Mouse (Mus musculus) right cerebral cortex, adult 18-20 months (tissue): Measurements from ENCODE around the gene Fam81a.

ENCODE experiments used
- DNase-seq: peaks from one replicate; pipeline ENCODE4 v3.0.0; 2022; ENCODE audit warnings: mixed read lengths

The Fam81a gene

DNA sequence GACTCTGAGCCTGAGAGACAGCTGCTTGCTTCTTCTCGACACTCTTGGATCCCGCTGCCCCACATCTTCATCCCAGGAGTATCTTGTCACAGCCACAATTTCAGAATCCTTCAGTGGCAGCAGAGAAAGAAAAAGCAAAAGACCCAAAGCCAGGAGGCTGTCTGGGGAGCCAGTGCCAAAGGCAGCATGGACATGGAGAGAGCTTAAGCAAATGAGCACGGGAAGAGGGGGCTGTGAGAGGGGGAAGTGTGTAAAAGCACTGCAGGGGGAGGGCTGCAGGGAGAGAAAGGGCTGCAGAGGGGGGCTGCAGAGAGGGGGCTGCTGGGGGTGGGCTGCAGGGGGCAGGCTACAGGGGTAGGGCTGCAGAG is 93.0 kb downstream of the Fam81a start:
- no peak for DNase-seq

DNA sequence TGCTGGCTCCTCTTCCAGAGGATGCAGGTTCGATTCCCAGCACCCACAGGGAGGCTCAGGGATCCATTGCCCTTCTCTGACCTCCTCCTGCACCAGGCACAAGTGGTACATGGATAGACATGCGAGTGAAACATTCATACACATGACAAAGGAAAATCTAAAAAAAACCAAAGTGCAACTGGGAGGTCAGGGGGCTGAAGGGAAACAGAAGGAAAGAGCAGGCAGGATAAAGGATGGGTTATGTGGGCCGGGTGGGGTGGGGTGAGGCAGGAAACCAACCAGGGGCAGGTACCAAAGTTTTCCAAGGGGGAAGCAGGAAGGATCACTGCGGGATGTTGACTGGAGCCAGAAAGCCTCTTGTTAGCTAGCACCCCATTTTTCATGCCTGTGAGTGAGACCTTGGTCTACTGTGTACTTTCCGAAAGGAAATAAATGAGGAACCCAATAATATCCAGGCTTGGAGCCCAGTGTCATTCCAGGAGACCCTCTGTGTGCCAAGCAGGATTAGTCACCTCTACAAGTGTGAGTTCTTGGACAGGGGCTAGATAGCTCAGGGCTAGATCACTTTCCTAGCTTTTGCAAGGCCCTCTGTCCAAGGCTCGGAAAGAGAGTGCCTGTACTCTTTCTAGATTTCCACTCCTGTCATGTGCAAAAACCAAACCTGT is 93.5 kb downstream of the Fam81a start:
- DNase-seq: no peak

DNA sequence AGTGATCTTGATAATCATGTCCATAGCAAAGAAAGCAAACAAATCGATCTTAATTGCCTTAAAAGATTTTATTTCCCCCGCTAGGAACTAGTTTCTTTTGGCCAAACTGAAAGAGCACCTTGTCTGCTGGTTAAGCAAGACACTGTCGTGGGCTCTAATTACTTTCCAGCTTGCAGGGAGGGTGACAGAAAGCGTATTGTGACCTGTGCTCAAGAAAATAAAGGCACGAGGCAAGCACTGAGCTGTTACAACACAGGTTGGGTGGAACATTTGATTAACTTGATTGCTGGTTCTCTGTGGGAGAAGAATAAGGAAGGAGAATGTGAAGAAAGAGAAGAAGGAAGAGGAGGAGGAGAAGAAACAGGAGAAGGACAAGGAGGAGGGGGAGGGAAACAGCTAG is 94.1 kb downstream of the Fam81a start:
- no peak for DNase-seq

DNA sequence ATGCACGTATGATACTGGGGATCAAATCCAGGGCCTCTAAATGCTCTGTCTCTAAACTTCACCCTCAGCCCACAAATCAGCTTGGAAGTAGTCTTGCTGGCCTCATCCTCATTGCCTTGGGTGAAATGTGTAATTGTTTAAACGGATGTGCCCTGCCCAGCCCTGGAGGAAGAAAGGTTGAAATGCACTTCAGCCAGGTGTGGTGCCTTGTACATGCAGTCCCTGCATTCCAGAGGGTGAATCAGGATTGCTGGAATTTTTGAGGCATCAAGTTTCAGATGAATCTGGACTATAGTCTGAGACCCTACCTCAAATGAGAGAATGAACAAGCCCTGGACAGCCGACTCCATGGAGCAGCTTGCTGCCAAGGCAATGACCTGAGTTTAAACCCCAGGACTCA is 94.5 kb downstream of the Fam81a start:
- DNase-seq: no peak

DNA sequence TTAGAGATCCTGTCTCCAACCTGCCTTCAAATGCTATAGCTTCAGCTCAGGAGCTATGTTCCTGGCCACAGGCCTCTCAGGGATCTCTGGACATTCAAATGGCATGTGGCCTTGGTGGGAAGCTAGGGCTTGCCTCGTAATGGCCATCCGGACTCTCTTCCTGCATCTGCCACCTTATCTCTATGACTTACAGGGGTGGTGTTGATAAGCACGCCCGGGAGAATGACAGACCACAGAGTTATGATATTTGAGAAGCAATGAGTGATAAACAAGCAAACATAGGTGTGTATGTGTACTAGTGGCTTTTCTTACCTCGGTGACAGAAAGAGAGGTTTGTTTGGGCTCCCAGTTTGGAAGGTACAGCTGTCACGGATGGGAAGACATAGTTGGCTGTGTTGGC is 96.1 kb downstream of the Fam81a start:
- no peak for DNase-seq

DNA sequence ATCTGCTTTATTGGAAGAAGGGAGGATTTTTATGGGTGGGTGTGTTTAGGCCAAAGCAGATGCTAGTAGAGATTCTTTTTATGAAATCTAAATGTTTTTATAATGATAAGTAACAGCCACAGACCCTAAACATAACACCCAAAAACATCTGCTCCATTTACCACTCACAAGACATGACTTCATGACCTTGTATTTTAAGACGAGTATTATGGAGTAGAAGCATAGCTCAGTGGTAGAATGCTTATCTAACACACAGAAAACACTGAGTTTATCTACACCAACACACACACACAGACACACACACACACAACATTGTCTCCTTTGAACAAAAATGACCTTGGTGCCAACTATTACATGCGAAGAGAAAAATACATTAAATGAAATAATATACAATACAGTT is 97.5 kb downstream of the Fam81a start:
- no peak for DNase-seq

DNA sequence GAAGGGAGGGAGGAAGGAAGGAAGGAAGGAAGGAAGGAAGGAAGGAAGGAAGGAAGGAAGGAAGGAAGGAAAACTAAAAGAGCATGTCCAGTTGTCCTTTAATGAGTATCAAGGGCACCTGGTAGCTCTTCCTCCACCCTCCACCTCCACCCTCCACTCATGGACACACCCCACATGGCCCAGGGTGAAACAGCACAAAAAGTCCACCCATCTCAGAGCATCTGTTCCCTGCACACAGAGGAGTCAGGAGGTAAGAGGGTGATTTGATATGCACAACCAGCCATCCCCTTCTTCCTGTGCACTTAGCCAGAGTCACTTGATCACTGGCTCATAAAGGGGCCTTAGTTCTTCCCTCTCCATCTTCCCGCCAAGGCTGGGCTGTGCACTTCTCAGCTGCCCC is 99.4 kb downstream of the Fam81a start:
- DNase-seq: no peak

DNA sequence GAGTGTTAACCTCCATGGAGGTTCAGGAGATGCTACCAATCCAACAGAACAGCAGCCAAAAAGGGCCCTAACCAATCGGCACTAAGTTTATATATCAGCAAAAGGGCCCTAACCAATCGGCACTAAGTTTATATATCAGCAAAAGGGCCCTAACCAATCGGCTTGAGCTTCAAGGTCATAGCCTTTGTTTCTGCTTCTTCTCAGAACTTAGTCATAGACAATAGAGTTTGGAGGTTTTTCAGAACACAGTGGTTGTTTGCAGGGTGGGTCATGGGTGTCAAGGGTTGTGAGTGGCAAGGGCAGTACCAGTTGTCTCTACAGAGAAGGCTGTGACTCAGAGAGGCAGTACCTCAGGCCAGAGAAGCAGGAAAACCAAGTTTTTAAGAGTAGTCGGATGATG is 100.2 kb downstream of the Fam81a start:
- no peak for DNase-seq

DNA sequence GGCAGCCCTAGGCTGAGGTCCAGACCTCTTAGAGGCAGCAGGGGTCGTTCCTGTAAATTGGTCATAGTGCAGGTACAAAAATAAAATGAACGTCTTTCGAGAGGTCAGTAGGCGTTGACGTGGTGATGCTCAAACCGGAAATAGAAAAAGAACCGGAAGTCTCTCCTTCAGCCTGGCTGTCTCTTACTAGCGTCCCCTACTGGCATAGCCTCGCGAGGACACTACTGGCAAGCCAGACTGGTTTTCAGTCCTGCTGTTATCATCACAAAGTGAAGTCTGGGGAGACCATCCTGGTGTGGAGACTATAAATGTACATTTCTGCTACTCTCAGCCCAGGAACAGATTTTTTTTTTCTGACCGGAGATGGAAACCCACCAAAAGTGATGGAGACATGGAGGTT is 101.8 kb downstream of the Fam81a start:
- no peak for DNase-seq

DNA sequence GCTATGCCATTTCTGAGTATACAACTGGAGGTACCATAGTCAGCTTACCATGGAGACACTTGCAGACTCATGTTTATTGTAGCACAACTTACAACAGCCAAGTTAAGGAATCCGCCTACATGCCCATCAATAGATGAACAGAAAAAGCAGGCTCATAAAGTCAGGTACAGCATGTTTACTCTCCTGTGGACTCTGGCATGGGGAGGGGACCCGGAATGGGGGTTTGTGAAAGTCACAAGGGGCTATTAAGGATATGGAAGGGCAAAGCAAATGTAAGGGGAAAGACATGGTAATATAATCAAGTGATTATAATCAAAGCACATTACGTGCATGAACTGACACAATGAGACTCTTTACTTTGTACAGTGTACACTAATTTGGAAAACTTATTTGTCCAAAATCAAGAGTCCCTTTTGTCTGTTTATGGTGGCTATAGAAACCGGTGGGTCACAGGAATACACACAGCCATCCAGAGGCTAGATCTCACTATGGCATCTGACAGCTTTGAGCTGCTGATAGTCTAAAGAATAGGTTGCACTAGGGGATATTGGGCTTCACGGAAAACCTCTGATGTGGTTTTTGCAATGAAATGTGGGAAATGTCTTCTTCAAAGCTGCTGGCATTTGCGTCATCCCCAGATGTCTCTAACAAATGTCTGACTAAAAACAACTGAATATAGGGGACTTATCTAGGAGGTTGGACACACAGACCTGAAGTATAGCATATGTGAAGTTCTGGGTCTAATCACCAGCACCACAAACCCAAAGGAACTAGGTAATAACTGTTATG is 102.6 kb downstream of the Fam81a start:
- DNase-seq: no peak
